Mouse (Mus musculus): ENCODE measurements at regions not wholly inside any gene's neighbourhood (a gene's known extent, or its start where the extent isn't known, plus 50 kb on each side); places are given as distances from the start of the nearest gene placed in this dataset.

DNA sequence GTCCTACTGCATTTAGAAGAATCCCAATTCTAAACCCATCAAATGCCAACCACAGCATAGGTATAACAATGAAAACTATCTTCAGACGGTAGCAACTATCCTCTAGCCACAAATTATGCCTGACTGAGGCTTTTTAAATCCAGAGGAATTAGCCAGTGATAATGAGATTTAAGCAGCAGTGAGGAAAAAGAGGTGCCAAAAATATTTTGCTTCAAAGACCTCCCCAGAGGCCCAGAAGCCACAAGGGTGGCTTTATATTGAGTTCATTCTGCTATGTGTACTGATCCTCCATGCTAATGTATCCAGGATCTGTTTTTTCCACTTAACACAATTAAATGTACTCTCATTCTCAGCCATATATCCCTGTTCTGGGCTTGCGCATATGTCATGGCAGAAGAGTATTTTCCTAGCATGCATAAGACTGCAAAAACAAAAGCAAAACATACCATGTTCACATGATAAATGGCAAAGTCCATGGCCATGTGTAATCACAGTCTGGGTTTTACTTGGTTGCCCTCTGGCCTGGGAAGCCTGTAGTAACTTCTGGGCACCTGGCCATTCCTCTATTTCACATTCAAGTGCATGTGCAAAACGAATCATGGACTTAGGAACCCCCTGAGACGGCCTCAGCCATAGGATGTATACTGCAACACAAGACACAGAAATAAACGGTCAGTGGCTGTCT, 113.6 kb upstream of the Tsc22d2 start:
- no peak overlapping the region for H3K27ac ChIP-seq (ENCODE audit: low read depth)
- H3K4me2 ChIP-seq (ENCODE audit: low read length), result no peak overlapping the region
- H3K4me3 ChIP-seq (ENCODE audit: low read depth, low read length), result no peak overlapping the region
- no peaks in the 10 kb centered on the region for H3K4me1 ChIP-seq (replicated peaks; ENCODE audit: control insufficient read depth, insufficient read depth, low read length)
- no peak overlapping the region for H3K9ac ChIP-seq (ENCODE audit: low read length)
- no peak for ATAC-seq (replicated peaks; ENCODE audit: low FRiP score, low TSS enrichment, low read depth)
- 69% methylated on average over 5 of the region's 5 CpGs for WGBS
- no peaks in the 10 kb centered on the region for H3K27me3 ChIP-seq (replicated peaks; ENCODE audit: control insufficient read depth, insufficient read depth, low read length)
- H3K9me3 ChIP-seq (ENCODE audit: control insufficient read depth, low read length), result no peaks in the 10 kb centered on the region
- no peak for DNase-seq (ENCODE audit: low spot score)
- H3K36me3 ChIP-seq (ENCODE audit: control insufficient read depth, insufficient read depth, low read length), result no peaks in the 10 kb centered on the region

GRCm38 (mm10) chr3:58302322-58302721, 112.2 kb upstream of the Tsc22d2 start:
- H3K27ac ChIP-seq (ENCODE audit: low read depth), result no peak overlapping the region
- DNase-seq (ENCODE audit: low spot score) (no peak), ATAC-seq (replicated peaks; ENCODE audit: low FRiP score, low TSS enrichment, low read depth) (no peak)
- no peak overlapping the region for H3K4me2 ChIP-seq (ENCODE audit: low read length)
- H3K27me3 ChIP-seq (replicated peaks; ENCODE audit: control insufficient read depth, insufficient read depth, low read length), result no peaks in the 10 kb centered on the region
- no peaks in the 10 kb centered on the region for H3K4me1 ChIP-seq (replicated peaks; ENCODE audit: control insufficient read depth, insufficient read depth, low read length)
- no peaks in the 10 kb centered on the region for H3K9me3 ChIP-seq (ENCODE audit: control insufficient read depth, low read length)
- no peak overlapping the region for H3K4me3 ChIP-seq (ENCODE audit: low read depth, low read length)
- H3K9ac ChIP-seq (ENCODE audit: low read length), result no peak overlapping the region
- 86% methylated on average over 1 of the region's 1 CpGs for WGBS
- H3K36me3 ChIP-seq (ENCODE audit: control insufficient read depth, insufficient read depth, low read length), result no peaks in the 10 kb centered on the region

DNA sequence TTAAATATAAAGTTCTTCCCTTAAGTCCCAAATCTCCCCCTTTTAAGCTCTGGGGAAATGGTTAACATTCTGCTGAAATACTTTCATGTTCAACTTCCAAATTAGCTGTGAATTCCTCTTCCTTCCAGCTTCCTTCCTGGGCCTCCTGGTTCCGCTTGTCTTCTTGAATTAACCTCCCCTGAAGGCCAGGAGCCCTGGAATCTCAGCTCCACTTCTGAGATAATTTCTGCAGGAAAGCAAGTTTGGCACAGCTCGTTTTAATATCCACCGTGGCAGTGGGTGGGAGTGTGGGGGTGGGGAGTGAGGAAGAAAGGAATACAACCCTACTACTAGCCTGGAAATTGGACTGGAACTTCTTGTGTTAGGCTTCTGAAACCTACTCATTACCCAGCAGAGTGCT, 110.8 kb upstream of the Tsc22d2 start:
- no peaks in the 10 kb centered on the region for H3K36me3 ChIP-seq (ENCODE audit: control insufficient read depth, insufficient read depth, low read length)
- no peak overlapping the region for H3K4me3 ChIP-seq (ENCODE audit: low read depth, low read length)
- no peak overlapping the region for H3K9ac ChIP-seq (ENCODE audit: low read length)
- no peak for ATAC-seq (replicated peaks; ENCODE audit: low FRiP score, low TSS enrichment, low read depth)
- H3K27me3 ChIP-seq (replicated peaks; ENCODE audit: control insufficient read depth, insufficient read depth, low read length), result no peaks in the 10 kb centered on the region
- WGBS, result 38% methylated on average over 3 of the region's 3 CpGs
- H3K9me3 ChIP-seq (ENCODE audit: control insufficient read depth, low read length), result no peaks in the 10 kb centered on the region
- no peaks in the 10 kb centered on the region for H3K4me1 ChIP-seq (replicated peaks; ENCODE audit: control insufficient read depth, insufficient read depth, low read length)
- DNase-seq (ENCODE audit: low spot score), result no peak
- H3K4me2 ChIP-seq (ENCODE audit: low read length), result no peak overlapping the region
- no peak overlapping the region for H3K27ac ChIP-seq (ENCODE audit: low read depth)

GRCm38 (mm10) chr3:58309601-58310000, 104.9 kb upstream of the Tsc22d2 start:
- ATAC-seq (replicated peaks; ENCODE audit: low FRiP score, low TSS enrichment, low read depth) (no peak), DNase-seq (ENCODE audit: low spot score) (no peak)
- H3K27me3 ChIP-seq (replicated peaks; ENCODE audit: control insufficient read depth, insufficient read depth, low read length), result no peaks in the 10 kb centered on the region
- no peak overlapping the region for H3K4me3 ChIP-seq (ENCODE audit: low read depth, low read length)
- no peak overlapping the region for H3K9ac ChIP-seq (ENCODE audit: low read length)
- no peaks in the 10 kb centered on the region for H3K36me3 ChIP-seq (ENCODE audit: control insufficient read depth, insufficient read depth, low read length)
- no peak overlapping the region for H3K27ac ChIP-seq (ENCODE audit: low read depth)
- H3K9me3 ChIP-seq (ENCODE audit: control insufficient read depth, low read length), result no peaks in the 10 kb centered on the region
- H3K4me2 ChIP-seq (ENCODE audit: low read length), result no peak overlapping the region
- 43% methylated on average over 8 of the region's 8 CpGs for WGBS
- no peaks in the 10 kb centered on the region; the same call in 1 of the 2 replicates for H3K4me1 ChIP-seq (replicated peaks; ENCODE audit: control insufficient read depth, insufficient read depth, low read length)

- Histone ChIP-seq H3K4me3 (ENCODE audit: low read depth, low read length) (no peak overlapping the region), H3K4me1 (replicated peaks; ENCODE audit: control insufficient read depth, insufficient read depth, low read length) (no peaks in the 10 kb centered on the region; the same call in 1 of the 2 replicates), H3K9ac (ENCODE audit: low read length) (no peak overlapping the region), H3K27ac (ENCODE audit: low read depth) (no peak overlapping the region), H3K4me2 (ENCODE audit: low read length) (no peak overlapping the region), H3K9me3 (ENCODE audit: control insufficient read depth, low read length) (no peaks in the 10 kb centered on the region), H3K27me3 (replicated peaks; ENCODE audit: control insufficient read depth, insufficient read depth, low read length) (no peaks in the 10 kb centered on the region), H3K36me3 (ENCODE audit: control insufficient read depth, insufficient read depth, low read length) (no peaks in the 10 kb centered on the region)
- WGBS, result 83% methylated on average over 4 of the region's 4 CpGs
- DNase-seq (ENCODE audit: low spot score), result no peak
- ATAC-seq (replicated peaks; ENCODE audit: low FRiP score, low TSS enrichment, low read depth), result no peak
Measured at GRCm38 (mm10) chr3:58310390-58310789, 104.1 kb upstream of the Tsc22d2 start.

DNA sequence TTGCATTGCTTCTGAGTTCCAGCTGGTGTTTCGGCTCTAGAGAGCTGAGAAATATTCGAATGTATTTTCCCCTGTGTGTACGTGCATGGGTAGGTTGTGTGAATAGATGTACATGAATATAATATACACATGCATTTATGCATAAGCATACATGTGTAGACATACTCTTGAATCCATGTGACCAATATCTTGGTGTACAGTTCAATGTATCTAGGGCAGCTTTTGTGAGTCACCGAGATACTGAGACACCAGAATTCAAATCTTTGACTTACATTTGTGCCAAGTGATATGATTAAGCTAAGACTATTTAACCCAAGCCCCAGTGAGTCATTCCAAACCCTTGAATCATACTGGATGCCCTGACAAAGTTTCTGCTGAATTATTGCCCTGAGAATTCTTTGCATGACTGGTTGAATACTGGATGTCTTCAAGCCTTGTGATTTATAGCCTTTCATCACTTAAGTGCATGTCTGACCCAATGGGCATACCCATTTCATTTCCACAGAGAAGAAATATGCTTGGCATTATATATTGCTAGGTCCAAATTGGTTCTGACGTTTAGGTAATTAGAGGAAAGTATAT, 103.3 kb upstream of the Tsc22d2 start:
- ATAC-seq (replicated peaks; ENCODE audit: low FRiP score, low TSS enrichment, low read depth), result no peak
- Histone ChIP-seq H3K27me3 (replicated peaks; ENCODE audit: control insufficient read depth, insufficient read depth, low read length) (no peaks in the 10 kb centered on the region), H3K4me3 (ENCODE audit: low read depth, low read length) (no peak overlapping the region), H3K4me2 (ENCODE audit: low read length) (no peak overlapping the region), H3K4me1 (replicated peaks; ENCODE audit: control insufficient read depth, insufficient read depth, low read length) (no peaks in the 10 kb centered on the region; the same call in 1 of the 2 replicates), H3K9ac (ENCODE audit: low read length) (no peak overlapping the region), H3K36me3 (ENCODE audit: control insufficient read depth, insufficient read depth, low read length) (no peaks in the 10 kb centered on the region), H3K27ac (ENCODE audit: low read depth) (no peak overlapping the region), H3K9me3 (ENCODE audit: control insufficient read depth, low read length) (no peaks in the 10 kb centered on the region)
- 95% methylated on average over 5 of the region's 5 CpGs for WGBS
- DNase-seq (ENCODE audit: low spot score), result no peak

- no peaks in the 10 kb centered on the region for H3K36me3 ChIP-seq (ENCODE audit: control insufficient read depth, insufficient read depth, low read length)
- 79% methylated on average over 6 of the region's 6 CpGs for WGBS
- H3K4me3 ChIP-seq (ENCODE audit: low read depth, low read length), result no peak overlapping the region
- no peak overlapping the region for H3K9ac ChIP-seq (ENCODE audit: low read length)
- H3K4me2 ChIP-seq (ENCODE audit: low read length), result no peak overlapping the region
- H3K4me1 ChIP-seq (replicated peaks; ENCODE audit: control insufficient read depth, insufficient read depth, low read length), result no peaks in the 10 kb centered on the region; the same call in 1 of the 2 replicates
- no peaks in the 10 kb centered on the region for H3K9me3 ChIP-seq (ENCODE audit: control insufficient read depth, low read length)
- H3K27me3 ChIP-seq (replicated peaks; ENCODE audit: control insufficient read depth, insufficient read depth, low read length), result no peaks in the 10 kb centered on the region
- DNase-seq (ENCODE audit: low spot score), result no peak
- H3K27ac ChIP-seq (ENCODE audit: low read depth), result no peak overlapping the region
- no peak for ATAC-seq (replicated peaks; ENCODE audit: low FRiP score, low TSS enrichment, low read depth)
Measured at GRCm38 (mm10) chr3:58312623-58313022, 101.9 kb upstream of the Tsc22d2 start.

- no peaks in the 10 kb centered on the region for H3K9me3 ChIP-seq (ENCODE audit: control insufficient read depth, low read length)
- H3K4me2 ChIP-seq (ENCODE audit: low read length), result no peak overlapping the region
- H3K9ac ChIP-seq (ENCODE audit: low read length), result no peak overlapping the region
- H3K27me3 ChIP-seq (replicated peaks; ENCODE audit: control insufficient read depth, insufficient read depth, low read length), result no peaks in the 10 kb centered on the region
- ATAC-seq (replicated peaks; ENCODE audit: low FRiP score, low TSS enrichment, low read depth) (no peak), DNase-seq (ENCODE audit: low spot score) (no peak)
- H3K4me1 ChIP-seq (replicated peaks; ENCODE audit: control insufficient read depth, insufficient read depth, low read length), result no peaks in the 10 kb centered on the region
- H3K4me3 ChIP-seq (ENCODE audit: low read depth, low read length), result no peak overlapping the region
- H3K27ac ChIP-seq (ENCODE audit: low read depth), result no peak overlapping the region
- WGBS, result 88% methylated on average over 6 of the region's 6 CpGs
- no peaks in the 10 kb centered on the region for H3K36me3 ChIP-seq (ENCODE audit: control insufficient read depth, insufficient read depth, low read length)
Measured at GRCm38 (mm10) chr3:58315236-58315635, 99.3 kb upstream of the Tsc22d2 start.

DNA sequence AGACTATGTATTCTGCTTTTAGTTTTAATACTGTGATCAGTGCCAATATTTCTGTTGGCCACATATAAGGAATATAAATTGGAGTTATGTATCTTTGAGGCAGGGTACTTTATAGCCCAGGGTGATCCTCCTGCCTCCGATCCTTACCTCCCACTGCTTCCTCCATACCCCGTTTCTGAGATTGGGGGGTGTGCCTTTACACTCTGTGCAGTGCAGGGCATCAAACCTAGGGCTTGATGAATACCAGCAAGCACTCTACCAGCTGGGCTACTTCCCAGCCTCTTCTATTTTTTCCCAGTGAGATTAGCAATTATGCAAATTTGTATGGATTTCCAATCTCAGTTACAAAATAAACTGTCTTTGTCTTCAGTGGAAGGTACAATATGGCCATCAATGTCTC, 97.3 kb upstream of the Tsc22d2 start:
- no peaks in the 10 kb centered on the region for H3K4me1 ChIP-seq (replicated peaks; ENCODE audit: control insufficient read depth, insufficient read depth, low read length)
- H3K4me3 ChIP-seq (ENCODE audit: low read depth, low read length), result no peak overlapping the region
- H3K4me2 ChIP-seq (ENCODE audit: low read length), result no peak overlapping the region
- DNase-seq (ENCODE audit: low spot score), result no peak
- H3K36me3 ChIP-seq (ENCODE audit: control insufficient read depth, insufficient read depth, low read length), result no peaks in the 10 kb centered on the region
- no peak overlapping the region for H3K27ac ChIP-seq (ENCODE audit: low read depth)
- 58% methylated on average over 2 of the region's 2 CpGs for WGBS
- no peak overlapping the region for H3K9ac ChIP-seq (ENCODE audit: low read length)
- ATAC-seq (replicated peaks; ENCODE audit: low FRiP score, low TSS enrichment, low read depth), result no peak
- no peaks in the 10 kb centered on the region for H3K9me3 ChIP-seq (ENCODE audit: control insufficient read depth, low read length)
- H3K27me3 ChIP-seq (replicated peaks; ENCODE audit: control insufficient read depth, insufficient read depth, low read length), result no peaks in the 10 kb centered on the region

Data from intestine, embryonic 14.5 days (tissue).